Mouse (Mus musculus) erythroblast, embryonic 14.5 days (primary cell): ENCODE data around the gene Ufsp1.

Experiments
- GATA1 ChIP-seq: IDR thresholded peaks from 2 replicates; pipeline ENCODE4 v1.6.1; 2012; ENCODE audit warnings: low read length, inconsistent platforms, mixed read lengths
- TAL1 ChIP-seq: IDR thresholded peaks from 3 replicates; pipeline ENCODE4 v1.6.1; 2012; ENCODE audit warnings: low read length, inconsistent platforms, mixed read lengths

- TF ChIP-seq TAL1 (no peak), GATA1 (no peak)
Observed at GRCm38 (mm10) chr5:137338256-137338655, 43.8 kb downstream of the Ufsp1 start.
